Mouse (Mus musculus): ENCODE results near the gene Rfxank. TPM values are rescaled to one million over a fixed set of nuclear protein-coding genes. Genes with fewer than 3 reads are reported as not detected.
A peak's percentile ranks its signal among the peaks of the same experiment; 100 is the strongest.

Gene Rfxank
- polyA plus RNA-seq, 2 experiments from 2014 or later: 67.2 to 81.8 TPM

- peak; percentile 74 for ATAC-seq
These were observed 34.4 kb downstream of the Rfxank start for GRCm38 (mm10) chr8:70104506-70104905.

DNA sequence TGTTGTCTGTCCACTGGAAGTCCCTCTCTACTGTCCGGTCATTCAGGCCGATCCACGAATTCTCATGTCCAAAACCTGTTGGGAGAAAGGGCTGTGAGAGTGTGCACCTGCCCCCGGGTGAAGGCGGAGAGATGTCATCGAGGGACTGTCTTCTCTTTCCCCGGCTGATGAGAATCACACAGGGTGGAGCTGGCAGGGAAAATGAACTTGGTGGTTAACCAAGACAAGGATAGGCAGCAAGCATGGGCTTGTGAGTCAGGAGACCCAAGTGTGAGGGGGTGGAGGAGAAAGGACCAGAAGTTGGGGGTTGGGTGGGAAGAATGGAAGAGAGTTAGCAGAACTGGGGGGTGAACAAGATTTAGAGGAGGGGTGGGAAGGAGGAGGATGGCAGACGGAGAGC, 38.7 kb downstream of the Rfxank start:
- no peak for ATAC-seq

DNA sequence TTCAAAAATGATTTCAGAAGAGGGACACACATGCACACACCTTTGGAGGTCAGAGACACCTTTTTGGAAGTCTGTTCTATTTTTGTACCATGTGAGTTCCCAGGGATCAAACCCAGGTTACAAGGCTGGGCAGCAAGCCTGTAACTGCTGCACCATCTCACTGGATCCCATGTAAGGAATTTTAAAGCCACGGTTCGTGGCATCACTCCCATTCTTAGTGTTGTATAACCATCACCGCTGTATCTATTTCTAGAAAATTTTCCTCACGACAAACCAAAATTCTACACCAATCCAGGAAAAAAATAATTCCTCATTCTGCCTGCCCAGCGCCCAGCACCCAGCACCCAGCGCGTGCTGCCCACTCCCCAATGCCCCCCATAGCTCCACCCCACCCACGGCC, 39.7 kb downstream of the Rfxank start:
- ATAC-seq: no peak

DNA sequence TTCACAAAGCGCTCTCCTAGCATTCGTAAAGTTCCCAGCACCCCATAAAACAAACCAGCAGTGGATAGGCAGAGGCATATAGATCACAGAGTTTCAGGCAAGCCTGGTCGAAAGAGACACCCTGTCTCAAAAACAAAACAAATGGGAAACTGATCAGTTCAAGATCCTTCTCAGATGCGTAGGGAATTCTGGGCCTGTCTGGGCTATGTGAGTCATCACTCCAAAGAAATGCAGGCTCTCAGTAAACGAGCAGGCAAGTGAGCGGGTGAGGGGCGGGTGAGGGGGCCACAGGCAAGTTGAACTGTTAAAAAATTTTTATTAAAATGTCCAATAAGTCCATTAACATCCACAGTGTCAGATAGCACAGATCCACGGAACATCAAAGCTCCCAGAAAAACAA, 46.2 kb downstream of the Rfxank start:
- no peak for ATAC-seq

DNA sequence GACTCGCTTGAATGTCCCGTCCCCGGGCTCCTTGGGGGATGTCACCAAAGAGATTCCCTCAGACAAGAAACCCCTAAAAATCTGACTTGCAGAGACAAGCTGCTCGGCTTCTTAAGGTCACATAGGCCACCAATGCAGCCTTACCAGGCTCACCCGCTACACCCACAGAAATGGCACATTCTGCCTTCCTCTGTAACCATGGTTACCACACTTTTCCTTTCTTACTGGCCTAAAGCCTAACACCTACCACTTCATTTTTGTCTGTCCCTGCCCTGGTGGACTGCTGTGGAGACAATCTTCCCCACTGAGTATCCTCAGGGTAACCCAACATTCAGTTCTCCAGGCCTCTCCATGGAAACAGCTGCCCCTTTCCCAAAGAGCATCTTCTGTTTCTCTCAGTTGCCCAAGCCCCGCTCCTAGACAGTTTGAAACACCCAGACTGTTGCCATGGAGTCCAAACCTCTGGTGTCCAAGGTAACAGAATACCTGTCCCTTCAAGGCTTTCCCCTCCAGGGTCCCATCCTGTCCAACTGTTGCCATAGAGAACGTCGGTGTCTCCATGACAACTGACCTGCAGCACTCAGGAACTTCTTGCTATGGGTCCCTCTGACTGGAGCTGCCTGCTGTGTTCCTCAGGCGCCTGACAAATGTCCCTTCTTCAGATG, 49.5 kb downstream of the Rfxank start:
- no peak for ATAC-seq

- ATAC-seq: no peak
These were observed 50.9 kb downstream of the Rfxank start for GRCm38 (mm10) chr8:70087836-70088650.

- ATAC-seq: no peak
These were observed 51.7 kb downstream of the Rfxank start for GRCm38 (mm10) chr8:70087237-70087636.

GRCm38 (mm10) chr8:70086151-70086550, 52.8 kb downstream of the Rfxank start:
- ATAC-seq: no peak

DNA sequence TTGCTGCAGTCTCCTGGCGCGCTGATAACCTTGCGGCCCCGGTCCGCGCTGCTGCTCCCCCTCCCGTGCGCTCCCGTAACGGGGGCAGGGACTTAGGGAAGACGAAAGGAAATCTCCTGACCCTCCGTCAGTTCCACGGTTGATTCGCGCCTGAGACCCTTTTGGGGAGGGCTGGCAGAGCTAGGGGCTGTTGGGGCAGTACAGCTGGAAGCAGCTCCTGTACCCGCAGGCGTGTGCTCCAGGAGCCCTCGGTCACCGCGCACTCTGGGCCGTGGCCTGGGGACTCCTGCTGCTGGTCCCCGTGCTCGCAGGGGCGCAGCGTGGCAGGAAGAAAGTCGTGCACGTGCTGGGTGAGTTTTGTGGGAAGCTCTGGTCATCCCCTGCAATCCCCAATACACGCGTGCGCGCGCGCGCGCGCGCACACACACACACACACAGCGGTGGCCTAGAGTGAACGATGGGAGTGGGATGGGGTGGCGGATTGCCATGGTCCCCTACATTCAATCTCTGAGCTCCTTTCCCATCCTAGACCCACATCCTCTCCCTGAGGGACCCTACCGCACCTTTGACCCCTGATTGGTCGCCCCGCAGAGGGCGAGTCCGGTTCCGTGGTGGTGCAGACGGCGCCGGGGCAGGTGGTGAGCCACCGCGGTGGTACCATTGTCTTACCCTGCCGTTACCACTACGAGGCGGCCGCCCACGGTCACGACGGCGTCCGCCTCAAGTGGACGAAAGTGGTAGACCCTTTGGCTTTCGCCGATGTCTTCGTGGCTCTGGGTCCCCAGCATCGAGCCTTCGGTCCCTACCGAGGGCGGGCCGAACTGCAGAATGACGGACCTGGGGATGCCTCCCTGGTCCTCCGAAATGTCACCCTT, 54.5 kb downstream of the Rfxank start:
- ATAC-seq: no peak

DNA sequence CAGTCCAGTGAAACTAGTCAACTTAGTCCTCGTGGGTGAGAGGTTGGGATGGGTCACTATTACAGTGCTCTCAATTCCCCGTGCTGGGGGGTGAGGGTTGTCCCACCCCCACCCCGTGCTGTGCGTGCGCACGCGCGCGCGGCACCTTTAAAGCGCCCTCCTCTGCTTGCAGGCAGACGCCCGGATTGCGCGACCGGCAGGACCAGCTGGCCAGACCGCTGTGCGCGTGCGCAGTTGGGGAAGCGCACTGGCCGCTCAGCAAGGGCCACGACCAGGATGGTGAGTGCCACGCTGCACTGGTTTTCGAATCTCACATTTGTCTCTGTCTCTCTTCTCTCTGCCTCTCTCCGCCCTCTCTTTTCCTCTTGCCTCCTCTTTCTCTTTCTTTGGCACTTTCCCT, 55.7 kb downstream of the Rfxank start, which contains the start of gene Hapln4:
TSS of gene Hapln4 (plus strand) at position 173 of the 400 bp plus-strand sequence.
- ATAC-seq: no peak

GRCm38 (mm10) chr8:70081976-70082375, 57.0 kb downstream of the Rfxank start:
- ATAC-seq: no peak

Other genes with a start within 250 kb of the Rfxank start
- under 1 TPM in 1 of 2 experiments, not detected in 1; 0.24 TPM for gene Tssk6, start 237.0 kb downstream of the Rfxank start, polyA plus RNA-seq (2017; shearing (Covaris generic))
- 100 to 1,000 TPM; 184 to 253 TPM for gene Ndufa13, start 236.6 kb downstream of the Rfxank start, polyA plus RNA-seq (2017; shearing (Covaris generic))
- gene Yjefn3, start 236.4 kb downstream of the Rfxank start, polyA plus RNA-seq (2017; shearing (Covaris generic)): 1 to 10 TPM in 1 of 2 experiments, under 1 TPM in 1; 0.91 to 1.6 TPM
- 10 to 100 TPM; 17.4 to 21.6 TPM for gene Gatad2a, start 142.8 kb downstream of the Rfxank start, polyA plus RNA-seq (2017; shearing (Covaris generic))
- 10 to 100 TPM; 43.3 to 70.0 TPM for gene Mau2, start 96.4 kb downstream of the Rfxank start, polyA plus RNA-seq (2017; shearing (Covaris generic))
- gene Sugp1, start 96.3 kb downstream of the Rfxank start, polyA plus RNA-seq (2017; shearing (Covaris generic)): 10 to 100 TPM; 51.1 to 80.3 TPM
- gene Tm6sf2, start 66.2 kb downstream of the Rfxank start, polyA plus RNA-seq (2017; shearing (Covaris generic)): 1 to 10 TPM in 1 of 2 experiments, under 1 TPM in 1; 0.60 to 1.1 TPM
- not detected for gene Hapln4, start 55.7 kb downstream of the Rfxank start, polyA plus RNA-seq (2017; shearing (Covaris generic))
- not detected for gene Ncan, start 18.3 kb downstream of the Rfxank start, polyA plus RNA-seq (2017; shearing (Covaris generic))
- gene Nr2c2ap, start 7.8 kb downstream of the Rfxank start, polyA plus RNA-seq (2017; shearing (Covaris generic)): 10 to 100 TPM; 43.0 to 59.3 TPM
- 10 to 100 TPM; 76.8 to 91.1 TPM for gene Borcs8, start 345 bp upstream of the Rfxank start, polyA plus RNA-seq (2017; shearing (Covaris generic))
- 1 to 10 TPM in 1 of 2 experiments, not detected in 1; 1.5 TPM for gene Mef2b, start 557 bp upstream of the Rfxank start, polyA plus RNA-seq (2017; shearing (Covaris generic))
- 10 to 100 TPM; 25.3 to 54.7 TPM for gene Tmem161a, start 33.2 kb upstream of the Rfxank start, polyA plus RNA-seq (2017; shearing (Covaris generic))
- gene Slc25a42, start 73.2 kb upstream of the Rfxank start, polyA plus RNA-seq (2017; shearing (Covaris generic)): 1 to 10 TPM; 6.2 to 9.7 TPM
- gene Sugp2, start 95.1 kb upstream of the Rfxank start, polyA plus RNA-seq (2017; shearing (Covaris generic)): 10 to 100 TPM; 19.9 to 35.1 TPM
- gene Armc6, start 95.3 kb upstream of the Rfxank start, polyA plus RNA-seq (2017; shearing (Covaris generic)): 10 to 100 TPM in 1 of 2 experiments, 1 to 10 TPM in 1; 8.9 to 13.9 TPM
- 1 to 10 TPM in 1 of 2 experiments, under 1 TPM in 1; 0.62 to 1.6 TPM for gene Homer3, start 143.7 kb upstream of the Rfxank start, polyA plus RNA-seq (2017; shearing (Covaris generic))
- gene Ddx49, start 163.3 kb upstream of the Rfxank start, polyA plus RNA-seq (2017; shearing (Covaris generic)): 10 to 100 TPM; 57.8 to 74.2 TPM
- gene Cope, start 163.4 kb upstream of the Rfxank start, polyA plus RNA-seq (2017; shearing (Covaris generic)): 100 to 1,000 TPM; 321 to 359 TPM
- not detected for gene Cers1, start 176.6 kb upstream of the Rfxank start, polyA plus RNA-seq (2017; shearing (Covaris generic))
- under 1 TPM in 1 of 2 experiments, not detected in 1; 0.71 TPM for gene Gdf1, start 190.7 kb upstream of the Rfxank start, polyA plus RNA-seq (2017; shearing (Covaris generic))
- 10 to 100 TPM; 11.4 to 14.5 TPM for gene Upf1, start 214.1 kb upstream of the Rfxank start, polyA plus RNA-seq (2017; shearing (Covaris generic))
- gene Comp, start 234.4 kb upstream of the Rfxank start, polyA plus RNA-seq (2017; shearing (Covaris generic)): under 1 TPM in 1 of 2 experiments, not detected in 1; 0.28 TPM

All from CD4-positive, CD25-positive, alpha-beta regulatory T cell, adult 4 months (primary cell).